Mouse (Mus musculus) testis, adult 2 months (tissue): ENCODE data around the gene Gm30302.

Experiments used
- CTCF ChIP-seq: fragments of 200-500 bp; IDR thresholded peaks from 2 replicates; pipeline ENCODE4 v1.5.1; 2012; ENCODE audit warnings: low read depth, mild to moderate bottlenecking, inconsistent platforms, low read length, moderate library complexity; ENCODE audit not compliant: control insufficient read depth, insufficient read depth, insufficient replicate concordance
- POLR2A ChIP-seq: fragments of 200-500 bp; IDR thresholded peaks from 2 replicates; pipeline ENCODE4 v1.6.1; 2012; ENCODE audit warnings: low read depth, mild to moderate bottlenecking, inconsistent platforms, low read length, moderate library complexity; ENCODE audit not compliant: control insufficient read depth

- TF ChIP-seq CTCF (no peak), POLR2A (no peak)
These were observed 16.2 kb upstream of the Gm30302 start for GRCm38 (mm10) chr13:49814958-49815357.
